Mouse (Mus musculus) olfactory bulb, adult 2 months (tissue): ENCODE results near the gene Tmem132a. TPM values are rescaled to one million over a fixed set of nuclear protein-coding genes. Genes with fewer than 3 reads are reported as not detected.

Source experiments
- H3K27ac ChIP-seq: fragments of 200-500 bp; 2 replicates; pipeline ENCODE4 v1.5.1; 2012; ENCODE audit warnings: low read depth, low read length; ENCODE audit not compliant: insufficient read depth
- H3K4me1 ChIP-seq: fragments of 200-500 bp; 2 replicates; pipeline ENCODE4 v1.6.1; 2012; ENCODE audit warnings: low read length; ENCODE audit not compliant: control insufficient read depth, insufficient read depth
- H3K4me3 ChIP-seq: fragments of 200-500 bp; 2 replicates; pipeline ENCODE4 v1.5.1; 2012; ENCODE audit warnings: mild to moderate bottlenecking, low read depth, low read length, moderate library complexity; ENCODE audit not compliant: insufficient read depth
- CTCF ChIP-seq: fragments of 200-500 bp; IDR thresholded peaks from 2 replicates; pipeline ENCODE4 v1.5.1; 2012; ENCODE audit warnings: low read depth, mild to moderate bottlenecking, low read length, moderate library complexity; ENCODE audit not compliant: insufficient read depth
- POLR2A ChIP-seq: fragments of 200-500 bp; IDR thresholded peaks from 2 replicates; pipeline ENCODE4 v1.6.1; 2012; ENCODE audit warnings: mild to moderate bottlenecking, low read depth, low read length, moderate library complexity; ENCODE audit not compliant: insufficient read depth
- WGBS: fragments of 180-500 bp; shearing (Covaris S2); methylation state at CpG from one replicate; pipeline ENCODE4 v1.1.7; 2018; 5-methylcytosine and 5-hydroxymethylcytosine counted together
- polyA plus RNA-seq: library from polyadenylated mRNA; stranded (reverse); fragments of >200 nt; gene quantifications from 2 replicates; pipeline ENCODE4 v1.2.4, GENCODE M21; 2012; ENCODE audit warnings: low replicate concordance; ENCODE audit not compliant: missing spikeins, insufficient read depth, insufficient read length

The Tmem132a gene
- polyA plus RNA-seq, 1 experiment, result not detected

- Histone ChIP-seq H3K27ac (no peak overlapping the region), H3K4me1 (no peaks in the 10 kb centered on the region), H3K4me3 (no peak overlapping the region)
- WGBS, result 92% methylated on average over 7 of the region's 7 CpGs
- TF ChIP-seq POLR2A (no peak), CTCF (no peak)
Measured at GRCm38 (mm10) chr19:10824061-10824460, 45.7 kb downstream of the Tmem132a start.

- Histone ChIP-seq H3K4me3 (no peak overlapping the region), H3K27ac (no peak overlapping the region), H3K4me1 (peaks cover 5% of the 10 kb centered on the region; the same call in 1 of the 2 replicates)
- WGBS, result 99% methylated on average over 4 of the region's 4 CpGs
- TF ChIP-seq CTCF (no peak), POLR2A (no peak)
Measured at GRCm38 (mm10) chr19:10822534-10822933, 47.2 kb downstream of the Tmem132a start.

- Histone ChIP-seq H3K27ac (no peak overlapping the region), H3K4me1 (peaks cover 5% of the 10 kb centered on the region; the same call in 1 of the 2 replicates), H3K4me3 (no peak overlapping the region)
- TF ChIP-seq POLR2A (no peak), CTCF (no peak)
- 74% methylated on average over 7 of the region's 7 CpGs for WGBS
Measured at GRCm38 (mm10) chr19:10821319-10821718, 48.4 kb downstream of the Tmem132a start.

- TF ChIP-seq POLR2A (no peak), CTCF (no peak)
- 12% methylated on average over 17 of the region's 17 CpGs for WGBS
- H3K4me1 ChIP-seq, result peaks cover 5% of the 10 kb centered on the region; the same call in 1 of the 2 replicates
- H3K27ac ChIP-seq, result no peak overlapping the region
- no peak overlapping the region for H3K4me3 ChIP-seq
Measured at GRCm38 (mm10) chr19:10818217-10818946, 51.4 kb downstream of the Tmem132a start.

- Histone ChIP-seq H3K4me1 (peaks cover 5% of the 10 kb centered on the region; the same call in 1 of the 2 replicates), H3K4me3 (no peak overlapping the region), H3K27ac (no peak overlapping the region)
- TF ChIP-seq CTCF (no peak), POLR2A (no peak)
- 76% methylated on average over 2 of the region's 2 CpGs for WGBS
Measured at GRCm38 (mm10) chr19:10816462-10816861, 53.3 kb downstream of the Tmem132a start.

GRCm38 (mm10) chr19:10815871-10816270 is 53.9 kb downstream of the Tmem132a start:
- Histone ChIP-seq H3K4me1 (peaks cover 5% of the 10 kb centered on the region; the same call in 1 of the 2 replicates), H3K27ac (no peak overlapping the region), H3K4me3 (no peak overlapping the region)
- TF ChIP-seq CTCF (no peak), POLR2A (no peak)
- WGBS, result 89% methylated on average over 6 of the region's 6 CpGs

GRCm38 (mm10) chr19:10813905-10814304 is 55.8 kb downstream of the Tmem132a start:
- 76% methylated on average over 7 of the region's 7 CpGs for WGBS
- TF ChIP-seq CTCF, result no peak
- TF ChIP-seq POLR2A, result no peak
- no peak overlapping the region for H3K27ac ChIP-seq
- no peak overlapping the region for H3K4me3 ChIP-seq
- H3K4me1 ChIP-seq, result peaks cover 5% of the 10 kb centered on the region

- TF ChIP-seq CTCF (no peak), POLR2A (no peak)
- WGBS, result 95% methylated on average over 5 of the region's 5 CpGs
- no peaks in the 10 kb centered on the region; the same call in 1 of the 2 replicates for H3K4me1 ChIP-seq
- H3K4me3 ChIP-seq, result no peak overlapping the region
- no peak overlapping the region for H3K27ac ChIP-seq
Measured at GRCm38 (mm10) chr19:10813039-10813438, 56.7 kb downstream of the Tmem132a start.

GRCm38 (mm10) chr19:10811471-10811870 is 58.3 kb downstream of the Tmem132a start:
- Histone ChIP-seq H3K27ac (no peak overlapping the region), H3K4me3 (no peak overlapping the region), H3K4me1 (no peaks in the 10 kb centered on the region; the same call in 1 of the 2 replicates)
- WGBS, result 88% methylated on average over 6 of the region's 6 CpGs
- TF ChIP-seq CTCF (no peak), POLR2A (no peak)
